In the genomic region with DNA sequence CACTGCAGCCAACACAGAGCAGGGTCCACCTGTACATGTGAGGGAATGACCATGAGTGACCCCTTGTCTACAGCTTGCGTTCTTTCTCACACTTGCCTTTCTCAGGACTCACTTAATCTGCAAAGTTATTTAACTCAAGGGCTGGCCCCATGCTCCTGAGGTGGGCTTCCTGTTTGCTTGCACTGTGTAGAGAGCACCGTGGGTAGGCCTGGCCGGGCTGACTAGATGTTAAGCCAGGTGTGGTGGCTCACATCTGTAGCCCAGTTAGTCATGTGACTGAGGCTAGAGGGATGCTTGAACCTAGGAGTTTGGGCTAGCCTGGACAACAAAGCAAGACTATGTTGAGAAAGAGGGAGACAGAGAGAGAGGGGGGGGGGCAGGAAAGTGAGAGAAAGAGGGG, we compare ENCODE assay signal across 20 mouse cellular contexts.
DNase-seq lines count a peak whose midpoint lies in the region; ATAC-seq and TF ChIP-seq lines count a peak whose summit lies in the region.
"Had no signal": no experiment of that assay in that cellular context is flagged by ENCODE, and none has a peak within 500 bp of the region (broad histone marks: within the 10 kb centered on the region; RNA-seq: fewer than 3 reads in every experiment).

No protein-coding gene starts in this region.

- no peaks in the 10 kb centered on the region for H3K36me3 ChIP-seq in heart, embryonic 10.5 days
- no peaks in the 10 kb centered on the region for H3K36me3 ChIP-seq in kidney, embryonic 15.5 days
- no peaks in the 10 kb centered on the region for H3K36me3 ChIP-seq in stomach, embryonic 14.5 days (ENCODE audit: control insufficient read depth, insufficient read depth, low read length)
- H3K36me3 ChIP-seq in stomach, postnatal 0 days (ENCODE audit: control insufficient read depth, insufficient read depth, low read length): no peaks in the 10 kb centered on the region
- H3K36me3 ChIP-seq in macrophage (ENCODE audit: inconsistent target): no peaks in the 10 kb centered on the region
- H3K36me3 ChIP-seq: limb, embryonic 12.5 days; midbrain, embryonic 12.5 days; neural tube, embryonic 15.5 days had no signal

- no peak for DNase-seq in heart, embryonic 10.5 days (ENCODE audit: low spot score)
- DNase-seq in heart, postnatal 4 days: no peak
- DNase-seq in kidney, postnatal 36 days: no peak
- DNase-seq in stomach, postnatal 0 days (ENCODE audit: low spot score): no peak
- no peak for DNase-seq in layer of hippocampus, adult 9-10 months (ENCODE audit: low spot score)
- DNase-seq: cerebellum, adult 9-11 months; gastrocnemius, postnatal 25 days; kidney, adult 8-10 months; right cerebral cortex, postnatal 25 days had no signal

- WGBS in heart, embryonic 10.5 days: 78% methylated on average over 3 of the region's 3 CpGs
- WGBS in kidney, embryonic 15.5 days: 73% methylated on average over 3 of the region's 3 CpGs
- WGBS in stomach, embryonic 14.5 days: 67% methylated on average over 3 of the region's 3 CpGs
- 72% methylated on average over 3 of the region's 3 CpGs for WGBS in stomach, postnatal 0 days
- WGBS in macrophage (ENCODE audit: missing documents): 76% methylated on average over 3 of the region's 3 CpGs

- no peak overlapping the region for H3K4me2 ChIP-seq in kidney, embryonic 15.5 days
- H3K4me2 ChIP-seq in stomach, embryonic 14.5 days (replicated peaks; ENCODE audit: low read depth, low read length): no peak overlapping the region
- H3K4me2 ChIP-seq in stomach, postnatal 0 days (replicated peaks; ENCODE audit: low read depth): no peak overlapping the region
- H3K4me2 ChIP-seq: forebrain, embryonic 13.5 days; hindbrain, embryonic 14.5 days; limb, embryonic 12.5 days; midbrain, embryonic 12.5 days; neural tube, embryonic 15.5 days had no signal

- H3K9me3 ChIP-seq in heart, embryonic 10.5 days: no peaks in the 10 kb centered on the region
- H3K9me3 ChIP-seq in kidney, embryonic 15.5 days (replicated peaks): no peaks in the 10 kb centered on the region
- no peaks in the 10 kb centered on the region for H3K9me3 ChIP-seq in stomach, embryonic 14.5 days (ENCODE audit: control insufficient read depth, low read depth, low read length)
- H3K9me3 ChIP-seq in stomach, postnatal 0 days (ENCODE audit: control insufficient read depth, low read length): no peaks in the 10 kb centered on the region
- H3K9me3 ChIP-seq: forebrain, embryonic 13.5 days; limb, embryonic 12.5 days; midbrain, embryonic 12.5 days; neural tube, embryonic 15.5 days had no signal

- no peaks in the 10 kb centered on the region for H3K79me2 ChIP-seq in macrophage (ENCODE audit: inconsistent target)

- H3K27me3 ChIP-seq in heart, embryonic 10.5 days (ENCODE audit: insufficient read depth, poor library complexity, severe bottlenecking): no peaks in the 10 kb centered on the region
- H3K27me3 ChIP-seq in kidney, embryonic 15.5 days: no peaks in the 10 kb centered on the region
- H3K27me3 ChIP-seq in stomach, embryonic 14.5 days (ENCODE audit: control insufficient read depth, insufficient read depth, low read length): no peaks in the 10 kb centered on the region
- no peaks in the 10 kb centered on the region for H3K27me3 ChIP-seq in stomach, postnatal 0 days (ENCODE audit: control insufficient read depth, insufficient read depth, low read length)
- H3K27me3 ChIP-seq: forebrain, embryonic 13.5 days; limb, embryonic 12.5 days; midbrain, embryonic 12.5 days; neural tube, embryonic 15.5 days had no signal

- no peak for TF ChIP-seq CTCF in stomach, postnatal 0 days (IDR thresholded peaks at IDR 0.05; ENCODE audit: low read depth)

- H3K9ac ChIP-seq in kidney, embryonic 15.5 days: no peak overlapping the region
- H3K9ac ChIP-seq in stomach, embryonic 14.5 days (replicated peaks; ENCODE audit: low read depth, low read length): no peak overlapping the region
- H3K9ac ChIP-seq in stomach, postnatal 0 days (ENCODE audit: low read length): no peak overlapping the region
- H3K9ac ChIP-seq: forebrain, embryonic 13.5 days; hindbrain, embryonic 14.5 days; limb, embryonic 12.5 days; liver, embryonic 14.5 days; midbrain, embryonic 12.5 days; neural tube, embryonic 15.5 days had no signal

- no peak overlapping the region for H3K4me3 ChIP-seq in heart, embryonic 10.5 days
- H3K4me3 ChIP-seq in kidney, embryonic 15.5 days (replicated peaks): no peak overlapping the region
- no peak overlapping the region for H3K4me3 ChIP-seq in stomach, embryonic 14.5 days (ENCODE audit: low read depth, low read length)
- no peak overlapping the region for H3K4me3 ChIP-seq in stomach, postnatal 0 days (ENCODE audit: low read depth, low read length)
- no peak overlapping the region for H3K4me3 ChIP-seq in macrophage (ENCODE audit: inconsistent target)
- H3K4me3 ChIP-seq: forebrain, embryonic 13.5 days; left cerebral cortex, adult 2 months; limb, embryonic 12.5 days; midbrain, embryonic 12.5 days; neural tube, embryonic 15.5 days had no signal

- no peak for ATAC-seq in kidney, embryonic 15.5 days (replicated peaks; ENCODE audit: low FRiP score)
- ATAC-seq in stomach, embryonic 14.5 days (ENCODE audit: insufficient number of reproducible peaks, insufficient read depth, low FRiP score, low read depth): no peak
- no peak for ATAC-seq in stomach, postnatal 0 days (ENCODE audit: low FRiP score, low TSS enrichment)
- ATAC-seq: activated CD4-positive, CD25-positive, alpha-beta regulatory T cell, adult 4 months had no signal

- peak overlapping the region; percentile 75 for H3K27ac ChIP-seq in heart, embryonic 10.5 days
- H3K27ac ChIP-seq in kidney, embryonic 15.5 days: peak overlapping the region; percentile 89
- H3K27ac ChIP-seq in stomach, embryonic 14.5 days (ENCODE audit: low read length): peak overlapping the region; percentile 79; the same call in 1 of the 2 replicates
- no peak overlapping the region for H3K27ac ChIP-seq in stomach, postnatal 0 days (replicated peaks)
- H3K27ac ChIP-seq in macrophage: peak overlapping the region; percentile 56; the same call in 1 of the 2 replicates
- H3K27ac ChIP-seq: forebrain, embryonic 13.5 days; hindbrain, embryonic 14.5 days; left cerebral cortex, adult 2 months; liver, embryonic 14.5 days; midbrain, embryonic 12.5 days; neural tube, embryonic 15.5 days had no signal

- H3K4me1 ChIP-seq in heart, embryonic 10.5 days: peaks cover 79% of the 10 kb centered on the region
- peaks cover 72% of the 10 kb centered on the region for H3K4me1 ChIP-seq in kidney, embryonic 15.5 days
- peaks cover 49% of the 10 kb centered on the region for H3K4me1 ChIP-seq in stomach, embryonic 14.5 days (ENCODE audit: control insufficient read depth, insufficient read depth, low read length)
- H3K4me1 ChIP-seq in stomach, postnatal 0 days (replicated peaks; ENCODE audit: control insufficient read depth, insufficient read depth): peaks cover 13% of the 10 kb centered on the region

- no peak for TF ChIP-seq EP300 in stomach, postnatal 0 days (optimal IDR thresholded peaks at IDR 0.05)
